Mouse (Mus musculus) adrenal gland, postnatal 4 days (tissue): Measurements from ENCODE around the gene Il1rap. TPM values are rescaled to one million over a fixed set of nuclear protein-coding genes. Genes with fewer than 3 reads are reported as not detected.

Experiments
- DNase-seq, 2 experiments: peaks; one replicate each; pipeline ENCODE4 v3.0.0; 2021 to 2022; ENCODE audit warnings: low spot score in 2 of 2, mixed read lengths in 2 of 2
- long read RNA-seq, 2 experiments: library from polyadenylated mRNA; stranded (forward); transcript quantifications; one replicate each; pipeline ENCODE4 v2.0.0; 2021
- total RNA-seq, 2 experiments: library from RNA; stranded (reverse); gene quantifications; 2 replicates each; pipeline ENCODE4 v1.2.3; 2021

Gene Il1rap
- total RNA-seq, result 10 to 100 TPM; 14.4 to 18.8 TPM
- long read RNA-seq, experiment 1, transcript Il1rap-206 (8 exons, 2,306 nt), result major isoform, 12 of 12 reads
- long read RNA-seq, experiment 1, partial matches to known transcripts, result 0 of 12 reads
- long read RNA-seq, experiment 1, other reads (novel, unspliced or antisense), result 0 of 12 reads
- long read RNA-seq, experiment 2, full-length matches to known transcripts, result 4 of 7 reads
- long read RNA-seq, experiment 2, partial matches to known transcripts, result 1 of 7 reads
- long read RNA-seq, experiment 2, other reads (novel, unspliced or antisense), result 2 of 7 reads

GRCm38 (mm10) chr16:26581048-26581912 is at the start of gene Il1rap:
Gene Il1rap, plus strand, starts transcription at chr16:26581704.
- DNase-seq, result peak; percentile 77 to 89

- DNase-seq, result no peak
Observed at GRCm38 (mm10) chr16:26532287-26532686, 49.2 kb upstream of the Il1rap start.

- DNase-seq, result no peak
Observed at GRCm38 (mm10) chr16:26546170-26546878, 35.2 kb upstream of the Il1rap start.

- DNase-seq, result no peak
Observed at GRCm38 (mm10) chr16:26546879-26547206, 34.7 kb upstream of the Il1rap start.

GRCm38 (mm10) chr16:26549221-26549620 is 32.3 kb upstream of the Il1rap start:
- DNase-seq, result no peak

- no peak for DNase-seq
Observed at GRCm38 (mm10) chr16:26552234-26552633, 29.3 kb upstream of the Il1rap start.

- no peak for DNase-seq
Observed at GRCm38 (mm10) chr16:26558797-26559196, 22.7 kb upstream of the Il1rap start.

- DNase-seq, result no peak
Observed at GRCm38 (mm10) chr16:26561743-26562142, 19.8 kb upstream of the Il1rap start.

- no peak for DNase-seq
Observed at GRCm38 (mm10) chr16:26562771-26563170, 18.7 kb upstream of the Il1rap start.

GRCm38 (mm10) chr16:26569387-26569978 is 12.0 kb upstream of the Il1rap start:
- DNase-seq, result no peak

- no peak for DNase-seq
Observed at GRCm38 (mm10) chr16:26571836-26572235, 9.7 kb upstream of the Il1rap start.

GRCm38 (mm10) chr16:26574173-26574572 is 7.3 kb upstream of the Il1rap start:
- DNase-seq, result no peak

GRCm38 (mm10) chr16:26581913-26582376 is 441 bp downstream of the Il1rap start:
- DNase-seq, result no peak

GRCm38 (mm10) chr16:26585806-26586205 is 4.3 kb downstream of the Il1rap start:
- no peak for DNase-seq

GRCm38 (mm10) chr16:26590897-26591570 is 9.5 kb downstream of the Il1rap start:
- no peak for DNase-seq

GRCm38 (mm10) chr16:26596440-26596839 is 14.9 kb downstream of the Il1rap start:
- no peak for DNase-seq

- DNase-seq, result no peak
Observed at GRCm38 (mm10) chr16:26597307-26597706, 15.8 kb downstream of the Il1rap start.

- DNase-seq, result no peak
Observed at GRCm38 (mm10) chr16:26598591-26598990, 17.1 kb downstream of the Il1rap start.

GRCm38 (mm10) chr16:26601482-26601881 is 20.0 kb downstream of the Il1rap start:
- DNase-seq, result no peak

GRCm38 (mm10) chr16:26604621-26605020 is 23.1 kb downstream of the Il1rap start:
- DNase-seq, result no peak

GRCm38 (mm10) chr16:26608003-26608402 is 26.5 kb downstream of the Il1rap start:
- DNase-seq, result no peak
